Mouse (Mus musculus) lung, postnatal 0 days (tissue): Measurements from ENCODE around the gene Prl7d1. TPM values are rescaled to one million over a fixed set of nuclear protein-coding genes. Genes with fewer than 3 reads are reported as not detected.
A peak's percentile ranks its signal among the peaks of the same experiment; 100 is the strongest.

ENCODE experiments used
- ATAC-seq: fragments of 200-750 bp; cut with Nextera tagmentation; 2 replicates; pipeline ENCODE4 v1.8.0; 2017; ENCODE audit warnings: moderate library complexity
- DNase-seq: peaks from one replicate; pipeline ENCODE4 v3.0.0-alpha.2; 2016; ENCODE audit warnings: low spot score
- H3K27ac ChIP-seq: fragments of 300-500 bp; sonication (generic); 2 replicates; pipeline ENCODE4 v1.5.1; 2014; ENCODE audit warnings: antibody characterized with exemption, mild to moderate bottlenecking, low read length, mixed read lengths
- H3K27me3 ChIP-seq: fragments of 300-500 bp; sonication (generic); replicated peaks from 2 replicates; pipeline ENCODE4 v1.6.1; 2014; ENCODE audit warnings: low read length, mixed read lengths; ENCODE audit not compliant: insufficient read depth
- H3K36me3 ChIP-seq: fragments of 300-500 bp; sonication (generic); 2 replicates; pipeline ENCODE4 v1.6.1; 2014; ENCODE audit warnings: low read length, mixed read lengths; ENCODE audit not compliant: insufficient read depth
- H3K4me1 ChIP-seq: fragments of 300-500 bp; sonication (generic); 2 replicates; pipeline ENCODE4 v1.6.1; 2014; ENCODE audit warnings: antibody characterized with exemption, low read depth, low read length, mixed read lengths; ENCODE audit not compliant: insufficient read depth
- H3K4me2 ChIP-seq: fragments of 300-500 bp; sonication (generic); replicated peaks from 2 replicates; pipeline ENCODE4 v1.6.1; 2014; ENCODE audit warnings: low read depth, mild to moderate bottlenecking, low read length, moderate library complexity, mixed read lengths
- H3K4me3 ChIP-seq: fragments of 300-500 bp; sonication (generic); 2 replicates; pipeline ENCODE4 v1.5.1; 2014; ENCODE audit warnings: low read depth, low read length
- H3K9ac ChIP-seq: fragments of 300-500 bp; sonication (generic); replicated peaks from 2 replicates; pipeline ENCODE4 v1.6.1; 2014; ENCODE audit warnings: low read depth, mild to moderate bottlenecking
- H3K9me3 ChIP-seq: fragments of 300-500 bp; sonication (generic); 2 replicates; pipeline ENCODE4 v1.6.1; 2016; ENCODE audit warnings: low read length, mixed read lengths
- CTCF ChIP-seq: IDR thresholded peaks from 2 replicates; pipeline ENCODE4 v1.5.1; 2016; ENCODE audit warnings: antibody characterized with exemption, mild to moderate bottlenecking
- EP300 ChIP-seq: IDR thresholded peaks from 2 replicates; pipeline ENCODE4 v1.6.1; 2016; ENCODE audit warnings: antibody characterized with exemption, mild to moderate bottlenecking, control low read depth
- WGBS: fragments of 180-500 bp; shearing (Covaris S2); extraction: QIAGEN DNeasy Blood & Tissue Kit; methylation state at CpG from one replicate; pipeline ENCODE4 v1.1.7; 2014; 5-methylcytosine and 5-hydroxymethylcytosine counted together
- polyA plus RNA-seq: library from polyadenylated mRNA; unstranded; fragments of >200 nt; fragmentation: Nextera tagmentation; extraction: Ambion mirVana; gene quantifications from 2 replicates; pipeline ENCODE4 v1.2.1, GENCODE M21; 2015

Prl7d1 gene
- polyA plus RNA-seq, 1 experiment from 2014 or later, result not detected

GRCm38 (mm10) chr13:27660747-27661146, 55.8 kb downstream of the Prl7d1 start:
- no peak overlapping the region for H3K4me2 ChIP-seq
- 48% methylated on average over 2 of the region's 2 CpGs for WGBS
- H3K27ac ChIP-seq, result no peak overlapping the region
- no peaks in the 10 kb centered on the region for H3K27me3 ChIP-seq
- DNase-seq, result no peak
- no peaks in the 10 kb centered on the region for H3K36me3 ChIP-seq
- no peak for ATAC-seq
- H3K4me3 ChIP-seq, result no peak overlapping the region
- no peak overlapping the region for H3K9ac ChIP-seq
- no peaks in the 10 kb centered on the region for H3K9me3 ChIP-seq
- TF ChIP-seq CTCF (no peak), EP300 (peak; percentile 39; the same call in 1 of the 2 replicates)
- H3K4me1 ChIP-seq, result no peaks in the 10 kb centered on the region

Other genes starting within 250 kb of the Prl7d1 start
- not detected in 2 replicates for gene Prl8a8, start 203.5 kb downstream of the Prl7d1 start, polyA plus RNA-seq
- not detected in 2 replicates for gene Prl8a9, start 152.1 kb downstream of the Prl7d1 start, polyA plus RNA-seq
- gene Prl8a1, start 134.6 kb downstream of the Prl7d1 start, polyA plus RNA-seq, result not detected in 2 replicates
- gene Prl7b1, start 106.2 kb downstream of the Prl7d1 start, polyA plus RNA-seq, result not detected in 2 replicates
- gene Prl7a1, start 74.2 kb downstream of the Prl7d1 start, polyA plus RNA-seq, result not detected in 2 replicates
- gene Prl7a2, start 48.7 kb downstream of the Prl7d1 start, polyA plus RNA-seq, result not detected in 2 replicates
- gene Prl7c1, start 64.1 kb upstream of the Prl7d1 start, polyA plus RNA-seq, result not detected in 2 replicates
- not detected in 2 replicates for gene Prl2a1, start 84.9 kb upstream of the Prl7d1 start, polyA plus RNA-seq
- not detected in 2 replicates for gene Prl2c1, start 132.6 kb upstream of the Prl7d1 start, polyA plus RNA-seq